Mouse (Mus musculus) stomach, postnatal 0 days (tissue): ENCODE data around the gene Hey2.

Experiments
- CTCF ChIP-seq: IDR thresholded peaks from 2 replicates; pipeline ENCODE4 v1.5.1; 2016; ENCODE audit warnings: antibody characterized with exemption, low read depth, mild to moderate bottlenecking, moderate library complexity
- EP300 ChIP-seq: optimal IDR thresholded peaks from 2 replicates; pipeline ENCODE3; 2016; ENCODE audit warnings: antibody characterized with exemption

DNA sequence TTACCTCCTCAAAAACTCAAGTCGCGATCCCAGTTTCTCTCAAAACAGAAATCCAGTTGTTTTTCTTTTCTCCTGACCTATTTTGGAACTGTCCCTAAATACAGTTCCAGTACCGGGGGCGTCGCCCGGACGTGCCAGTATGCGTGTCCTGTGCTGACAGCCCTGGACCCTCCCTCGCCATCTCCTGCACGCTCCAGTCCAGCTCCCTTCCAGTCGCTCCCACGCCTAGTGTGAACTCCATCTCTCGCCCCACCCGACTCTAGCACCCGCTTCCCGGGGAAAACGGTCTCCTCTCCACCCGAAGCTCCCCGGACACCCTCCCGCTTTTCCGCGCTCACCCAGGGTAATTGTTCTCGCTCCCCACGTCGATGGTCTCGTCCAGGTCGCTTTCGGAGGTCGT, 373 bp downstream of the Hey2 start:
- no peak for TF ChIP-seq CTCF
- no peak for TF ChIP-seq EP300
